Mouse (Mus musculus) right cerebral cortex, postnatal 10 days (tissue): ENCODE results near the gene Elk4.

Experiments
- DNase-seq, 2 experiments: peaks; one replicate each; pipeline ENCODE4 v3.0.0; 2021; ENCODE audit warnings: low spot score in 2 of 2

Gene Elk4

GRCm38 (mm10) chr1:132016691-132017090 lies 9.3 kb downstream of the Elk4 start:
- DNase-seq: no peak

GRCm38 (mm10) chr1:132019876-132020275 lies 12.5 kb downstream of the Elk4 start:
- DNase-seq: no peak

- no peak for DNase-seq
Observed at GRCm38 (mm10) chr1:132022107-132022506, 14.7 kb downstream of the Elk4 start.

- DNase-seq: no peak
Observed at GRCm38 (mm10) chr1:132026925-132027646, 19.7 kb downstream of the Elk4 start.

GRCm38 (mm10) chr1:132027978-132028377 lies 20.6 kb downstream of the Elk4 start:
- DNase-seq: no peak

GRCm38 (mm10) chr1:132028413-132028812 lies 21.0 kb downstream of the Elk4 start:
- DNase-seq: no peak

GRCm38 (mm10) chr1:132030574-132030973 lies 23.2 kb downstream of the Elk4 start:
- DNase-seq: no peak

GRCm38 (mm10) chr1:132032172-132032571 lies 24.8 kb downstream of the Elk4 start:
- no peak for DNase-seq

GRCm38 (mm10) chr1:132037746-132038145 lies 30.3 kb downstream of the Elk4 start:
- DNase-seq: no peak

- no peak for DNase-seq
Observed at GRCm38 (mm10) chr1:132038753-132039152, 31.3 kb downstream of the Elk4 start.

GRCm38 (mm10) chr1:132040201-132040621 lies 32.8 kb downstream of the Elk4 start:
- DNase-seq: no peak

- peak; percentile 39 to 73 for DNase-seq
Observed at GRCm38 (mm10) chr1:132043759-132044158, 36.4 kb downstream of the Elk4 start.

- DNase-seq: peak; percentile 60 to 76
Observed at GRCm38 (mm10) chr1:132046143-132046735, 38.8 kb downstream of the Elk4 start.

GRCm38 (mm10) chr1:132051746-132052145 lies 44.3 kb downstream of the Elk4 start:
- DNase-seq: no peak

- DNase-seq: no peak
Observed at GRCm38 (mm10) chr1:132054387-132054786, 47.0 kb downstream of the Elk4 start.

GRCm38 (mm10) chr1:132055054-132055664 lies 47.8 kb downstream of the Elk4 start:
- DNase-seq: no peak

- no peak for DNase-seq
Observed at GRCm38 (mm10) chr1:132058558-132058957, 51.2 kb downstream of the Elk4 start.

GRCm38 (mm10) chr1:132060036-132060769 lies 52.8 kb downstream of the Elk4 start:
- DNase-seq: no peak

- no peak for DNase-seq
Observed at GRCm38 (mm10) chr1:132061750-132062541, 54.5 kb downstream of the Elk4 start.

GRCm38 (mm10) chr1:132063096-132063495 lies 55.7 kb downstream of the Elk4 start:
- DNase-seq: no peak

- peak; percentile 57 to 66 for DNase-seq
Observed at GRCm38 (mm10) chr1:132065001-132065400, 57.6 kb downstream of the Elk4 start.
